Mouse (Mus musculus) bone marrow, adult 2 months (tissue): Measurements from ENCODE around the gene Ret. TPM values are rescaled to one million over a fixed set of nuclear protein-coding genes. Genes with fewer than 3 reads are reported as not detected.

Source experiments
- H3K27ac ChIP-seq: fragments of 200-500 bp; 2 replicates; pipeline ENCODE4 v1.5.1; 2012; ENCODE audit warnings: low read depth, mild to moderate bottlenecking, control low read depth, inconsistent platforms, low read length; ENCODE audit not compliant: control insufficient read depth, poor library complexity, insufficient read depth
- H3K4me1 ChIP-seq: fragments of 200-500 bp; 2 replicates; pipeline ENCODE4 v1.6.1; 2011; ENCODE audit warnings: low read length; ENCODE audit not compliant: control insufficient read depth, insufficient read depth
- H3K4me3 ChIP-seq: fragments of 200-500 bp; replicated peaks from 2 replicates; pipeline ENCODE3; 2011; ENCODE audit warnings: mild to moderate bottlenecking, low read depth, low read length, control low read depth; ENCODE audit not compliant: control insufficient read depth
- CTCF ChIP-seq: fragments of 200-500 bp; IDR thresholded peaks from 2 replicates; pipeline ENCODE4 v1.5.1; 2011; ENCODE audit warnings: low read length, control low read depth; ENCODE audit not compliant: control insufficient read depth, insufficient read depth
- POLR2A ChIP-seq: fragments of 200-500 bp; IDR thresholded peaks from 2 replicates; pipeline ENCODE4 v1.6.1; 2011; ENCODE audit warnings: low read depth, mild to moderate bottlenecking, control low read depth, low read length, borderline replicate concordance; ENCODE audit not compliant: control insufficient read depth
- WGBS: fragments of 180-500 bp; shearing (Covaris S2); methylation state at CpG from one replicate; pipeline ENCODE4 v1.1.7; 2018; 5-methylcytosine and 5-hydroxymethylcytosine counted together
- polyA plus RNA-seq: library from polyadenylated mRNA; stranded (reverse); fragments of >200 nt; gene quantifications from 2 replicates; pipeline ENCODE4 v1.2.4, GENCODE M21; 2011; ENCODE audit warnings: low replicate concordance; ENCODE audit not compliant: missing spikeins, insufficient read depth, insufficient read length

The Ret gene
- polyA plus RNA-seq, 1 experiment = not detected

DNA sequence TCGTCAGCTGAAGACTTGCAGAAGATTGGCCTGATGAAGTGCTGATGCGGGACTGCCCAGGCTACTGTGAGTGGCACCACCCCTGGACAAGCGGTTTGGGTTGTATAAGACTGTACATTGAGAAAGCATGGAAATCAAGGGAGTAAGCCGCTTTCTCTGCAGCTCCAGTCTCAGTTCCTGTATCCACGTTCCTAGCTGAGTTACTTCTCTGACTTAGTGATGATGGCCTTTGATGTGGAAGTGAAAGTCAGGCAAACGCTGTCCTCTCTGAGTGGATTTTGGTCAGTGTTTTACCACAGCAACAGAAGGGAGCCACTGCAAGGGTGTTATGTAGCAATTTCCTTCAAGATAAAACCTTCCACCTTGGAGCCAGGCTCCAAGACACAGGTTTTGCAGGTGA, 56.6 kb downstream of the Ret start:
- TF ChIP-seq CTCF = no peak
- no peak for TF ChIP-seq POLR2A
- 29% methylated on average over 6 of the region's 6 CpGs for WGBS
- peak overlapping the region; percentile 6; the same call in 1 of the 2 replicates for H3K27ac ChIP-seq
- no peaks in the 10 kb centered on the region; the same call in 1 of the 2 replicates for H3K4me1 ChIP-seq
- H3K4me3 ChIP-seq = no peak overlapping the region

DNA sequence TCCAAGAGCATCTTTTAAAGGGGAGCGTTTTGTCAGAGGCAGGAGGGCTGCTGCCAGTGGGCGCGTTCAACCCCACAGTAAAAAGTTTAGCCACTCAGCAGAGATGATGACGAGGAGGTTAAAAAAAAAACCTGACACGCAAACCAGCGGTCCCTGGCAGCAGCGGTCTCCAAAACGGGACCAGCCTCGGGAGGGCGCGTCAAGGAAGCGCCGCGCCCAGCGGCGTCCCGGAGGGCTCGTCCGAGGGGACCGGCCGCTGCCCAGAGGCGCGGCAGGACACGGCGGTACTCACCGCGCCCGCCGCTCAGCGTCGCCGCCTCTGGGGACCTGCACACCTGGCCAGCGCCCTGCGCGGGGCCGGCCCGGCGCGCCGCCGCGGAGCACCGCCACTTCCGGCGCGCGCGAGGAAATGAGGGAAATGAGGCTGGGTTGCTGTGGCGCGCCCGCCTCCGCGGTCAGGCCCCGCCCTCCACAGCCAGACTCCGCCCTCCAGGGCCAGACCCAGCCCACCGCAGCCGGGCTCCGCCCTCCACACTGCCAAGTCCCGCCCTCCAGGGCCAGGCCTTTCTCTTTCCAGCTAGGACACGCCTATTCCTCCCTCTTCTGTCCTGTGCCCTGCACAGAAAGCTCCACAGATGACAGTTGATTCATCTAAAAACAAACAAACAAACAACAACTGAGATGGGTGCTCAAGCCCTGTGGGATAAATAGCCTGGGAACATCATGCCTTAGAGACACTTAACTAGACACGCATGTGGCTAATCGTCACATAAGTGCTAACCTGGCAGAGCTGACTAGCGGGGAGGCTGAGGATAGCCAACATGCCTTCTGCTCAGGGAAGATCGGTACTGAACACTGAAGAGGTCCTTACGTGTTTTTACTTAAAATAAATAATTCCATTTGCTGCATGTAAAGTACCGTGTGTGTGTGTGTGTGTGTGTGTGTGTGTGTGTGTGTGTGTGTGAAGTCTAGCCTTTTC, 58.5 kb downstream of the Ret start, which contains the start of gene Csgalnact2:
Csgalnact2 (minus strand) TSS at position 410 of the 979 bp plus-strand sequence.
- peak; percentile 81; the same call in 1 of the 2 replicates for TF ChIP-seq POLR2A
- TF ChIP-seq CTCF = no peak
- Histone ChIP-seq H3K27ac (peak within 1 kb of the TSS; percentile 97), H3K4me1 (peaks cover 2% of the 10 kb centered on the region; the same call in 1 of the 2 replicates), H3K4me3 (peak within 1 kb of the TSS; percentile 84)
- 6% methylated on average over 60 of the region's 66 CpGs for WGBS

DNA sequence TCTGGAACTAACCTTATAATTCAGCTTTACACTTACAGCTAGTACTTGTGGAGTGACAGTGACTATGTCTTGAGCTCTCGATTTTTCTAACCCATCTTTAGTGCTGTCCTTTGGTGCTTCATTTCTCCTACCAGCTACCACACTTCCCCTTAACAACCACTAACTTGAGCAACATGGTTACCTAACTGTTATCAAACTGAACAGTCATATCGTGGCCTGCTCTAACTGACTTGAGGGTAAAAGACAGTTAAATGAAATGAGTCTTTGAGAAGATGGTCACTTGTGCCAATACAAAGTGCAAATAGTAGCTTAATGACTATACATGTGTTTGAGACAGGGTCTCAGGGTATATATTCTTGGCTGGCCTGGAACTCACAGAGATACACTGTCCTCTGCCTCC, 60.4 kb downstream of the Ret start:
- 11% methylated on average over 2 of the region's 2 CpGs for WGBS

GRCm38 (mm10) chr6:118134461-118134860, 63.1 kb downstream of the Ret start:
- WGBS = 51% methylated on average over 1 of the region's 1 CpGs
- TF ChIP-seq POLR2A (no peak), CTCF (no peak)
- peaks cover 4% of the 10 kb centered on the region; the same call in 1 of the 2 replicates for H3K4me1 ChIP-seq
- no peak overlapping the region for H3K27ac ChIP-seq
- H3K4me3 ChIP-seq = no peak overlapping the region

More for the DNA sequence above, 60.4 kb downstream of the Ret start:
- peak overlapping the region; percentile 59; the same call in 1 of the 2 replicates for H3K27ac ChIP-seq
- peaks cover 2% of the 10 kb centered on the region; the same call in 1 of the 2 replicates for H3K4me1 ChIP-seq
- H3K4me3 ChIP-seq = peak overlapping the region; percentile 58
- no peak for TF ChIP-seq CTCF
- no peak for TF ChIP-seq POLR2A

DNA sequence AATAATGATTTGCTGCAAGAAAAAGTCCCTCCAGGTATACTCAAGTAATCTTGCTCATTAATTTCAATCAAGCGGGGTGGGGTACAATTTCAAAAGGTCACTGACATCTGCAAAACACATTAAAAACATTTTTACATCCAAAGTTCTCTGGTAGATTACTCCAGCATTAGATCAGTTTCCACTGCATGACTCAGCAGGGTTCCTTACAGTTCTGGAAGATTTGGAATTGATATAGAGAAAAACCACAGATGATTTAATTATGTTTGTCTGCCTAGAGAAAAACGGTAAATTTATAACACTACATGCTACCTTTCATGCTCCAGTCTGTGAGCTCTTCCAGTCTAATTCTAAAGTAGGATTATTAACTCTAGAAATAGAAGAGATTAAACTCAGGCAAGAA, 67.5 kb downstream of the Ret start:
- Histone ChIP-seq H3K27ac (no peak overlapping the region), H3K4me3 (no peak overlapping the region), H3K4me1 (peaks cover 2% of the 10 kb centered on the region; the same call in 1 of the 2 replicates)
- 44% methylated on average over 2 of the region's 2 CpGs for WGBS
- TF ChIP-seq POLR2A (no peak), CTCF (no peak)

- 11% methylated on average over 6 of the region's 6 CpGs for WGBS
- TF ChIP-seq CTCF = no peak
- Histone ChIP-seq H3K4me1 (peaks cover 2% of the 10 kb centered on the region; the same call in 1 of the 2 replicates), H3K4me3 (no peak overlapping the region), H3K27ac (no peak overlapping the region)
Measured at GRCm38 (mm10) chr6:118127827-118128487, 69.6 kb downstream of the Ret start.

DNA sequence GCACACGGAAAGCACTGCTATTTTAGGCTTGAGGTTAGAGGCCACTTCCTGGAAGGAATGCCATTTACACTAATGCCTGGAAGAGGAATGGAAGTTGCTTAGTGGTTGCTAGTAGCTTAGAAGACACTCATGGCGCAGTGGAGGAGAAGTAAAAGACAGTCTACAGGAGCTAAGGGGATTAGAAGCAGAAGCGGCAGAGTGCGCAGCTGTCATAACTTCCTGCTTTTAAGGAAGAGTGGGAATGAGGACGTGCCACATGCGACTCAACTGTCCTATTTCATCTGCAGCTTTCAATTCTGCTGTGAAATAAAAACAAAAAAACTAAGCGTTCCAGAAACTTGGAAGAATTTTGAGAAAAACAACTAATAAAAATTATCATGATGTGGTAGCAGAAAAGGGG, 70.3 kb downstream of the Ret start:
- WGBS = 21% methylated on average over 7 of the region's 7 CpGs
- peaks cover 2% of the 10 kb centered on the region; the same call in 1 of the 2 replicates for H3K4me1 ChIP-seq
- no peak for TF ChIP-seq POLR2A
- TF ChIP-seq CTCF = no peak
- H3K4me3 ChIP-seq = no peak overlapping the region
- no peak overlapping the region for H3K27ac ChIP-seq

DNA sequence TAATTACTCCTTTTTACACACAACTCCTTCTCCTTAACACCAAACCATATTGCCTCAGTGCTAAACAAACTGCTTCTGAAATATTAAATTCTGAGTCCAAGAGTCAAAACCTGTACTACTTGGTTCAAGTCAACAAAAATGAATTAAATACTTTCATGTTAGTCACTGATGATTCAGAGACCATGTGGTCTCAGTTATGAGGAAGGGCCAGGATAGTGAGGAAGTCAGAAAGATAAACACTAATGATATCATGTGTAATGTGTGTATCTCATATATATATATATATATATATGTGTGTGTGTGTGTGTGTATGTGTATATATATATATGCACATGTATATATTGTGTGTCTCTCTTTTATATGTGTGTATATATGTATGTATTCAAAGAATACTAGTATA, 70.9 kb downstream of the Ret start:
- Histone ChIP-seq H3K4me1 (no peaks in the 10 kb centered on the region; the same call in 1 of the 2 replicates), H3K27ac (no peak overlapping the region), H3K4me3 (no peak overlapping the region)
- no peak for TF ChIP-seq POLR2A
